In genomic region chr2:74619676-74620246, GRCm38 (mm10) we compare ENCODE assay signal across 25 mouse cellular contexts. TPM values are rescaled to one million over a fixed set of nuclear protein-coding genes. Genes with fewer than 3 reads are reported as not detected.
"Had no signal": no experiment of that assay in that cellular context is flagged by ENCODE, and none has a peak within 500 bp of the region (broad histone marks: within the 10 kb centered on the region; RNA-seq: fewer than 3 reads in every experiment).

No protein-coding gene starts in this region.

- H3K27me3 ChIP-seq: midbrain, embryonic 12.5 days; neural tube, embryonic 13.5 days; neural tube, embryonic 15.5 days; stomach, embryonic 15.5 days had no signal

- H3K9me3 ChIP-seq: midbrain, embryonic 10.5 days; midbrain, embryonic 12.5 days; neural tube, embryonic 13.5 days; neural tube, embryonic 15.5 days; stomach, embryonic 15.5 days had no signal

- H3K4me1 ChIP-seq: midbrain, embryonic 10.5 days; midbrain, embryonic 12.5 days; neural tube, embryonic 13.5 days; neural tube, embryonic 15.5 days; stomach, embryonic 15.5 days had no signal

- H3K4me3 ChIP-seq: midbrain, embryonic 10.5 days; midbrain, embryonic 12.5 days; myocyte; neural tube, embryonic 13.5 days; neural tube, embryonic 15.5 days; stomach, embryonic 15.5 days had no signal

- H3K9ac ChIP-seq: lung, embryonic 14.5 days; midbrain, embryonic 12.5 days; neural tube, embryonic 13.5 days; neural tube, embryonic 15.5 days; stomach, embryonic 15.5 days had no signal

- ATAC-seq: midbrain, embryonic 16.5 days had no signal

- H3K36me3 ChIP-seq: midbrain, embryonic 10.5 days; midbrain, embryonic 12.5 days; neural tube, embryonic 13.5 days; neural tube, embryonic 15.5 days; stomach, embryonic 15.5 days had no signal

- H3K27ac ChIP-seq: midbrain, embryonic 10.5 days; midbrain, embryonic 12.5 days; neural tube, embryonic 13.5 days; neural tube, embryonic 15.5 days; stomach, embryonic 15.5 days; stomach, postnatal 0 days had no signal

- DNase-seq: lung, embryonic 14.5 days; lung, postnatal 10 days; lung, postnatal 4 days; midbrain, embryonic 14.5 days; retina, postnatal 1 day; right cerebral cortex, adult 18-20 months; right cerebral cortex, postnatal 25 days; right cerebral cortex, postnatal 4 days; spleen, adult 18-20 months; thymus, adult 2 months; thymus, postnatal 25 days; thymus, postnatal 4 days had no signal

- H3K4me2 ChIP-seq: lung, embryonic 14.5 days; midbrain, embryonic 12.5 days; neural tube, embryonic 13.5 days; neural tube, embryonic 15.5 days; stomach, embryonic 15.5 days had no signal

RNA-seq across cellular contexts. Expression of gene Evx2, which starts 39.6 kb away (rescaled TPM):
- total RNA-seq: megakaryocyte, adult 5-6 weeks; megakaryocyte-erythroid progenitor cell, adult 5-6 weeks had no signal
- polyA plus RNA-seq: lung, embryonic 14.5 days; lung, embryonic 16.5 days; myocyte; small intestine, adult 2 months; stomach, embryonic 15.5 days; stomach, postnatal 0 days; thymus, adult 2 months had no signal

RNA-seq across cellular contexts. Expression of gene Hoxd13, which starts 48.3 kb away (rescaled TPM):
- total RNA-seq: megakaryocyte, adult 5-6 weeks; megakaryocyte-erythroid progenitor cell, adult 5-6 weeks had no signal
- polyA plus RNA-seq: lung, embryonic 14.5 days; lung, embryonic 16.5 days; midbrain, embryonic 12.5 days; midbrain, embryonic 16.5 days; myocyte; small intestine, adult 2 months; stomach, embryonic 15.5 days; stomach, postnatal 0 days; testis, adult 2 months had no signal

RNA-seq across cellular contexts. Expression of gene Hoxd12, which starts 55.1 kb away (rescaled TPM):
- total RNA-seq: megakaryocyte, adult 5-6 weeks; megakaryocyte-erythroid progenitor cell, adult 5-6 weeks had no signal
- polyA plus RNA-seq: lung, embryonic 14.5 days; lung, embryonic 16.5 days; midbrain, embryonic 10.5 days; midbrain, embryonic 12.5 days; midbrain, embryonic 14.5 days; midbrain, embryonic 16.5 days; myocyte; small intestine, adult 2 months; stomach, postnatal 0 days; testis, adult 2 months; thymus, adult 2 months had no signal

RNA-seq across cellular contexts. Expression of gene Hoxd11, which starts 59.6 kb away (rescaled TPM):
- total RNA-seq: megakaryocyte, adult 5-6 weeks; megakaryocyte-erythroid progenitor cell, adult 5-6 weeks had no signal
- polyA plus RNA-seq: lung, embryonic 14.5 days; lung, embryonic 16.5 days; midbrain, embryonic 10.5 days; midbrain, embryonic 12.5 days; midbrain, embryonic 14.5 days; midbrain, embryonic 16.5 days; myocyte; small intestine, adult 2 months; stomach, postnatal 0 days; testis, adult 2 months; thymus, adult 2 months had no signal
